In genomic region chr17:53594590-53594989, GRCm38 (mm10) we compare ENCODE assay signal across 27 mouse cellular contexts. TPM values are rescaled to one million over a fixed set of nuclear protein-coding genes. Genes with fewer than 3 reads are reported as not detected.
DNase-seq lines count a peak whose midpoint lies in the region; ATAC-seq and TF ChIP-seq lines count a peak whose summit lies in the region.
"Had no signal": no experiment of that assay in that cellular context is flagged by ENCODE, and none has a peak within 500 bp of the region (broad histone marks: within the 10 kb centered on the region; RNA-seq: fewer than 3 reads in every experiment).

No protein-coding gene starts in this region.

- no peak for TF ChIP-seq CTCF in G1E (IDR thresholded peaks at IDR 0.05; ENCODE audit: low read depth, low read length)

- H3K36me3 ChIP-seq in liver, embryonic 13.5 days = no peaks in the 10 kb centered on the region
- peaks cover 19% of the 10 kb centered on the region for H3K36me3 ChIP-seq in G1E (replicated peaks)
- no peaks in the 10 kb centered on the region for H3K36me3 ChIP-seq in liver, embryonic 15.5 days (replicated peaks)
- H3K36me3 ChIP-seq: heart, embryonic 10.5 days; hindbrain, embryonic 13.5 days; intestine, embryonic 15.5 days had no signal

- H3K4me1 ChIP-seq in liver, embryonic 13.5 days (replicated peaks) = peaks cover 54% of the 10 kb centered on the region
- H3K4me1 ChIP-seq in G1E (ENCODE audit: insufficient read depth, low read depth, low read length) = peaks cover 63% of the 10 kb centered on the region
- H3K4me1 ChIP-seq in liver, embryonic 15.5 days (replicated peaks) = peaks cover 44% of the 10 kb centered on the region
- H3K4me1 ChIP-seq: intestine, embryonic 15.5 days had no signal

- ATAC-seq in liver, embryonic 13.5 days (ENCODE audit: low read depth) = no peak
- no peak for ATAC-seq in G1E (ENCODE audit: extremely low read depth, insufficient number of reproducible peaks, low FRiP score, poor library complexity, severe bottlenecking)
- no peak for ATAC-seq in liver, embryonic 15.5 days (ENCODE audit: insufficient read depth)
- ATAC-seq: activated CD4-positive, CD25-positive, alpha-beta regulatory T cell, adult 4 months; CD4-positive, CD25-positive, alpha-beta regulatory T cell, adult 4 months; forebrain, embryonic 14.5 days; intestine, embryonic 15.5 days; Patski had no signal

- WGBS in liver, embryonic 13.5 days (ENCODE audit: insufficient replicate concordance) = 59% methylated on average over 4 of the region's 4 CpGs
- 55% methylated on average over 4 of the region's 4 CpGs for WGBS in liver, embryonic 15.5 days (ENCODE audit: insufficient replicate concordance)

- no peak overlapping the region for H3K9ac ChIP-seq in liver, embryonic 13.5 days
- H3K9ac ChIP-seq in liver, embryonic 15.5 days = no peak overlapping the region
- H3K9ac ChIP-seq: hindbrain, embryonic 13.5 days; intestine, embryonic 15.5 days; liver, embryonic 14.5 days had no signal

- peak overlapping the region; percentile 34; the same call in 1 of the 2 replicates for H3K27ac ChIP-seq in liver, embryonic 13.5 days
- H3K27ac ChIP-seq in liver, embryonic 15.5 days (replicated peaks) = peak overlapping the region; percentile 41; the same call in 1 of the 2 replicates
- H3K27ac ChIP-seq: heart, embryonic 10.5 days; hindbrain, embryonic 13.5 days; intestine, embryonic 15.5 days; liver, embryonic 14.5 days had no signal

- H3K9me3 ChIP-seq in liver, embryonic 13.5 days (replicated peaks) = no peaks in the 10 kb centered on the region
- H3K9me3 ChIP-seq in G1E (replicated peaks) = no peaks in the 10 kb centered on the region
- H3K9me3 ChIP-seq in liver, embryonic 15.5 days (replicated peaks) = no peaks in the 10 kb centered on the region
- H3K9me3 ChIP-seq: heart, embryonic 10.5 days; hindbrain, embryonic 13.5 days; intestine, embryonic 15.5 days had no signal

- no peak overlapping the region for H3K4me2 ChIP-seq in liver, embryonic 13.5 days
- no peak overlapping the region for H3K4me2 ChIP-seq in liver, embryonic 15.5 days
- H3K4me2 ChIP-seq: hindbrain, embryonic 13.5 days; intestine, embryonic 15.5 days had no signal

- H3K4me3 ChIP-seq in liver, embryonic 13.5 days (replicated peaks) = no peak overlapping the region
- H3K4me3 ChIP-seq in G1E (ENCODE audit: low read depth, low read length) = peak overlapping the region; percentile 58; the same call in 1 of the 2 replicates
- no peak overlapping the region for H3K4me3 ChIP-seq in liver, embryonic 15.5 days (replicated peaks)
- H3K4me3 ChIP-seq: erythroblast, embryonic 14.5 days; heart, embryonic 10.5 days; hindbrain, embryonic 13.5 days; intestine, embryonic 15.5 days had no signal

- DNase-seq in liver, embryonic 13.5 days = no peak
- DNase-seq in liver (no peak), G1E (ENCODE audit: low spot score) (no peak)
- DNase-seq in frontal cortex, postnatal 36 days (ENCODE audit: low spot score in 2 of 2) = no peak
- no peak for DNase-seq in lung, adult 18-20 months
- DNase-seq in urinary bladder, adult 2 months (ENCODE audit: low spot score) = no peak
- DNase-seq: adrenal gland, postnatal 14 days; cerebellum, adult 18-20 months; cerebellum, postnatal 36 days; gastrocnemius, postnatal 10 days; left cerebral cortex, postnatal 4 days; lung, postnatal 36 days; midbrain, embryonic 14.5 days; thymus, adult 18-20 months had no signal

- no peaks in the 10 kb centered on the region for H3K27me3 ChIP-seq in liver, embryonic 13.5 days
- H3K27me3 ChIP-seq in G1E (ENCODE audit: insufficient read depth, low read length) = no peaks in the 10 kb centered on the region
- no peaks in the 10 kb centered on the region for H3K27me3 ChIP-seq in liver, embryonic 15.5 days
- H3K27me3 ChIP-seq: hindbrain, embryonic 13.5 days; intestine, embryonic 15.5 days; Patski had no signal

RNA-seq across cellular contexts. Expression of gene Kat2b, which starts 27.9 kb away (rescaled TPM):
- 4.6 and 5.1 TPM in 2 replicates for polyA plus RNA-seq in liver, embryonic 13.5 days (2015; fragmentation: Nextera tagmentation; extraction: Ambion mirVana)
- total RNA-seq in G1E (2014; fragmentation: Nextera tagmentation) (27.1 and 27.7 TPM in 2 replicates), G1E (2017) (34.7 and 52.2 TPM in 2 replicates)
- 2.1 and 2.4 TPM in 2 replicates for polyA plus RNA-seq in G1E (2012)
- polyA plus RNA-seq in liver, embryonic 15.5 days (2015; fragmentation: Nextera tagmentation; extraction: Ambion mirVana) = 4.2 and 5.5 TPM in 2 replicates
- polyA plus RNA-seq in urinary bladder, adult 2 months (2012; rRNA removed) = 31.5 and 35.5 TPM in 2 replicates

RNA-seq across cellular contexts. Expression of gene Pp2d1, which starts 55.3 kb away (rescaled TPM):
- polyA plus RNA-seq in liver, embryonic 13.5 days (2015; fragmentation: Nextera tagmentation; extraction: Ambion mirVana) = 0.08 and 0.09 TPM in 2 replicates
- total RNA-seq in G1E (2014; fragmentation: Nextera tagmentation) (not detected in 2 replicates), G1E (2017) (0.06 and 0.11 TPM in 2 replicates)
- not detected in 2 replicates for polyA plus RNA-seq in G1E (2012)
- polyA plus RNA-seq in liver, embryonic 15.5 days (2015; fragmentation: Nextera tagmentation; extraction: Ambion mirVana) = 0.05 and 0.13 TPM in 2 replicates
- polyA plus RNA-seq in urinary bladder, adult 2 months (2012; rRNA removed) = not detected in 2 replicates
- total RNA-seq: adrenal gland, postnatal 14 days; gastrocnemius, postnatal 10 days; layer of hippocampus, postnatal 14 days; left cerebral cortex, postnatal 4 days had no signal
- polyA plus RNA-seq: erythroblast, embryonic 14.5 days; large intestine, adult 2 months; liver, embryonic 14.5 days; small intestine, adult 2 months had no signal
